Mouse (Mus musculus) hindbrain, postnatal 0 days (tissue): ENCODE data around the gene Tmprss9. TPM values are rescaled to one million over a fixed set of nuclear protein-coding genes. Genes with fewer than 3 reads are reported as not detected.

Experiments used
- ATAC-seq: fragments of 200-750 bp; cut with Nextera tagmentation; 2 replicates; pipeline ENCODE4 v1.8.0; 2017; ENCODE audit warnings: mild to moderate bottlenecking, moderate TSS enrichment, moderate library complexity
- DNase-seq: peaks from one replicate; pipeline ENCODE4 v3.0.0-alpha.2; 2015; ENCODE audit warnings: low spot score
- H3K27ac ChIP-seq: fragments of 300-500 bp; sonication (generic); 2 replicates; pipeline ENCODE4 v1.5.1; 2014; ENCODE audit warnings: mild to moderate bottlenecking
- H3K27me3 ChIP-seq: fragments of 300-500 bp; sonication (generic); 2 replicates; pipeline ENCODE4 v1.6.1; 2014; ENCODE audit warnings: low read length, mixed read lengths; ENCODE audit not compliant: insufficient read depth
- H3K36me3 ChIP-seq: fragments of 300-500 bp; sonication (generic); 2 replicates; pipeline ENCODE4 v1.6.1; 2014; ENCODE audit warnings: low read length, mixed read lengths; ENCODE audit not compliant: insufficient read depth
- H3K4me1 ChIP-seq: fragments of 300-500 bp; sonication (generic); 2 replicates; pipeline ENCODE4 v1.6.1; 2014; ENCODE audit warnings: antibody characterized with exemption, low read length, mixed read lengths; ENCODE audit not compliant: insufficient read depth
- H3K4me2 ChIP-seq: fragments of 300-500 bp; sonication (generic); 2 replicates; pipeline ENCODE4 v1.6.1; 2014; ENCODE audit warnings: low read depth, mild to moderate bottlenecking, low read length, moderate library complexity, mixed read lengths
- H3K4me3 ChIP-seq: fragments of 300-500 bp; sonication (generic); 2 replicates; pipeline ENCODE4 v1.5.1; 2014; ENCODE audit warnings: low read length
- H3K9ac ChIP-seq: fragments of 300-500 bp; sonication (generic); replicated peaks from 2 replicates; pipeline ENCODE4 v1.6.1; 2014; ENCODE audit warnings: mild to moderate bottlenecking, low read length, moderate library complexity, mixed read lengths
- H3K9me3 ChIP-seq: fragments of 300-500 bp; sonication (generic); 2 replicates; pipeline ENCODE4 v1.6.1; 2016; ENCODE audit warnings: low read length, mixed read lengths
- CTCF ChIP-seq: IDR thresholded peaks from 2 replicates; pipeline ENCODE4 v1.5.1; 2016; ENCODE audit warnings: antibody characterized with exemption, control low read depth, low read depth
- WGBS: fragments of 180-500 bp; shearing (Covaris S2); extraction: QIAGEN DNeasy Blood & Tissue Kit; methylation state at CpG from one replicate; pipeline ENCODE4 v1.1.7; 2014; 5-methylcytosine and 5-hydroxymethylcytosine counted together
- polyA plus RNA-seq: library from polyadenylated mRNA; unstranded; fragments of >200 nt; fragmentation: Nextera tagmentation; extraction: Ambion mirVana; gene quantifications from 2 replicates; pipeline ENCODE4 v1.2.1, GENCODE M21; 2015
- total RNA-seq: library from RNA; depleted of rRNA; stranded (reverse); fragments of >200 nt; gene quantifications from 2 replicates; pipeline ENCODE4 v1.2.3, GENCODE M21; 2014

Gene Tmprss9
- total and polyA plus RNA-seq, 2 experiments from 2014 or later = 0.10 to 0.26 TPM

GRCm38 (mm10) chr10:80930361-80931152 lies 58.9 kb downstream of the Tmprss9 start:
- DNase-seq = peak; percentile 8
- H3K36me3 ChIP-seq = no peaks in the 10 kb centered on the region
- no peaks in the 10 kb centered on the region for H3K9me3 ChIP-seq
- peaks cover 14% of the 10 kb centered on the region for H3K4me1 ChIP-seq
- H3K4me2 ChIP-seq = peak overlapping the region; percentile 93
- no peak overlapping the region for H3K27ac ChIP-seq
- under 1% methylated on average over 45 of the region's 45 CpGs for WGBS
- no peak for TF ChIP-seq CTCF
- H3K27me3 ChIP-seq = peaks cover 11% of the 10 kb centered on the region; the same call in 1 of the 2 replicates
- H3K4me3 ChIP-seq = peak overlapping the region; percentile 53
- H3K9ac ChIP-seq = peak overlapping the region; percentile 59
- ATAC-seq = no peak

DNA sequence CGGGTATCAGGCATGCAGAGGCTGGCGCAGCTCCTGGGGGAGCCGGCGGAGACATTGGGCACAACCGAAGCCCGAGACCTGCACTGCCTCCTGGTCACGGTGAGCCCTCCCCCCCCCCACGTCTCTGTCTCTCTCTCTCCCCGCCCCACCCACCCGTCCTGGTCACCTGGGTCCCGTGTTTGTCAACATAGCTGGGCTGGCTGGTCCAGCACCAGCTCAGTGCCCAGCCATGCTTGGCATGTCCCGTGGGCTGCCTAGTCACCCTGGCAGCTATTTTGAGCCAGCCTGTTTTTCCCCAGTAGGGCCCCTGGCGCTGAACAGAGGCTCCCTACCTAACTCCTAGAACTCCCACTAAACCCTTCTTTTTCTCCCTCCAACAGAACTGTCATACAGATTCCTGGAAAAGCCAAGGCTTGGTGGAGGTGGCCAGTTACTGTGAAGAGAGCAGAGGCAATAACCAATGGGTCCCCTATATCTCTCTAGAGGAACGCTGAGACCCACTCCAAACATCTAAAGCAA lies 59.6 kb downstream of the Tmprss9 start:
- Histone ChIP-seq H3K27me3 (peaks cover 11% of the 10 kb centered on the region; the same call in 1 of the 2 replicates), H3K27ac (no peak overlapping the region), H3K4me3 (peak overlapping the region; percentile 53), H3K4me1 (peaks cover 18% of the 10 kb centered on the region), H3K9me3 (no peaks in the 10 kb centered on the region), H3K4me2 (peak overlapping the region; percentile 93), H3K36me3 (no peaks in the 10 kb centered on the region), H3K9ac (peak overlapping the region; percentile 59)
- TF ChIP-seq CTCF = no peak
- ATAC-seq (no peak), DNase-seq (peak; percentile 57)
- WGBS = 2% methylated on average over 13 of the region's 14 CpGs

- Histone ChIP-seq H3K27me3 (peaks cover 11% of the 10 kb centered on the region; the same call in 1 of the 2 replicates), H3K36me3 (no peaks in the 10 kb centered on the region), H3K4me2 (peak overlapping the region; percentile 93), H3K4me3 (0 out of 2 replicates have a peak overlapping the region, but pooled peaks have one; percentile 12), H3K4me1 (peaks cover 21% of the 10 kb centered on the region), H3K27ac (no peak overlapping the region), H3K9me3 (no peaks in the 10 kb centered on the region), H3K9ac (no peak overlapping the region)
- TF ChIP-seq CTCF = no peak
- DNase-seq = no peak
- no peak for ATAC-seq
- WGBS = under 1% methylated on average over 26 of the region's 26 CpGs
These were observed 60.0 kb downstream of the Tmprss9 start for GRCm38 (mm10) chr10:80931695-80932094.

DNA sequence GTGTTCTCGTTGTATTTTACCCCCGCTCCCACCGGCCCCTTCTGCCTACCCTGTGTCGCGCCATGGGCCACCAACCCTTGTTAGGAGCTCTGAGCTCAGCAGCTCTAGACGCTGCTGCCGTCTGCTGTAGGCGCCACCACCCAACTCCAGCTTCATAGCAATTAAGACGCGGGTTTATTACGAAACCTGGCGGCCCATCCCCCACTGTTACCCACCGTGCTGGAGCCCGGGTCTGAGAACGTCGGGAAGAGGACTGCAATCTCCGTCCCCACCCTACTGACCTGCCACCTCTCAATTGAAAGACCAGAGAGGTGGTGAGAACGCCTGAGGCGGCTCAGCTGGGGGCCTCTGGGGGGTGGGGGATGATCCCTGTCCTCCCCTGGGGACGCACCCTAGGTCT lies 60.6 kb downstream of the Tmprss9 start:
- 3% methylated on average over 20 of the region's 20 CpGs for WGBS
- DNase-seq = peak; percentile 58
- Histone ChIP-seq H3K36me3 (no peaks in the 10 kb centered on the region), H3K4me3 (peak overlapping the region; percentile 12), H3K9me3 (no peaks in the 10 kb centered on the region), H3K27ac (no peak overlapping the region), H3K9ac (no peak overlapping the region), H3K27me3 (peaks cover 11% of the 10 kb centered on the region; the same call in 1 of the 2 replicates), H3K4me1 (peaks cover 23% of the 10 kb centered on the region), H3K4me2 (peak overlapping the region; percentile 93)
- ATAC-seq = no peak
- no peak for TF ChIP-seq CTCF

GRCm38 (mm10) chr10:80932700-80933420 lies 61.2 kb downstream of the Tmprss9 start:
- peak overlapping the region; percentile 12 for H3K4me3 ChIP-seq
- H3K9me3 ChIP-seq = no peaks in the 10 kb centered on the region
- peaks cover 11% of the 10 kb centered on the region; the same call in 1 of the 2 replicates for H3K27me3 ChIP-seq
- no peak for DNase-seq
- H3K9ac ChIP-seq = no peak overlapping the region
- no peak for TF ChIP-seq CTCF
- H3K4me2 ChIP-seq = peak overlapping the region; percentile 93
- peaks cover 30% of the 10 kb centered on the region for H3K4me1 ChIP-seq
- no peaks in the 10 kb centered on the region for H3K36me3 ChIP-seq
- ATAC-seq = no peak
- H3K27ac ChIP-seq = no peak overlapping the region
- WGBS = 3% methylated on average over 17 of the region's 17 CpGs

DNA sequence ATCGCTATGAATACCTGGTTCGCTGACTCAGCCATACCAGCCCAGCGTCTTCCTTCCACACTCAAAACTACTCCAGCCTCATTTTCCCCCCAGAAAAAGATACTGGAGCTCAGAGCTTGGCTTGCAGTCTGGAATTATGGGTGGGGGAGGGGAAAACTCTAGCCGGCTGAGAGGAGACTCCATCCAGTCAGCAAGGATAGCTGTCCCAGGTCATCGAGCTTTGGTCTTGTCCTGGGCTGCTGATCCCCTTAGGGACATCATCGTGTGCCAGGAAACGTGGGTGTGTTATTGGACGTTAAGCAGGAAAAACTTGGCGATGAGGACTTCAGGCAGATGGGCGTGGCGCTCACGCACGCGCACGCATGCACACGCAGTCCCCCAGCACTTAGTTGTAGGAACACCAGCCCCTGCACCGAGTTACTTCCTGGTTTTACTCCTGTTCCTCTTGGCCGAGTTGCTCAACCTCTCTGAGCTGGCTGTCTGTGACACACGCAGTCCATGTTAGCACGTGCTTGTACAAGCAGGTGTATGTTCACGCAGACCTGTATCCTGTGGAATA lies 61.9 kb downstream of the Tmprss9 start:
- 3% methylated on average over 21 of the region's 21 CpGs for WGBS
- Histone ChIP-seq H3K4me3 (no peak overlapping the region), H3K4me1 (peaks cover 30% of the 10 kb centered on the region), H3K36me3 (no peaks in the 10 kb centered on the region), H3K4me2 (peak overlapping the region; percentile 40), H3K9me3 (no peaks in the 10 kb centered on the region), H3K27ac (no peak overlapping the region), H3K27me3 (peaks cover 11% of the 10 kb centered on the region; the same call in 1 of the 2 replicates), H3K9ac (no peak overlapping the region)
- peak; percentile 18 for DNase-seq
- ATAC-seq = no peak
- TF ChIP-seq CTCF = no peak
